Mouse (Mus musculus) kidney, adult 2 months (tissue): ENCODE measurements around the gene Rnf31. TPM values are rescaled to one million over a fixed set of nuclear protein-coding genes. Genes with fewer than 3 reads are reported as not detected.

Experiments used
- DNase-seq: peaks from one replicate; pipeline ENCODE4 v3.0.0; 2021
- H3K27ac ChIP-seq: fragments of 200-500 bp; 2 replicates; pipeline ENCODE4 v1.5.1; 2012; ENCODE audit warnings: low read depth, low read length, control low read depth, inconsistent platforms; ENCODE audit not compliant: insufficient read depth
- H3K27me3 ChIP-seq: fragments of 200-500 bp; replicated peaks from 2 replicates; pipeline ENCODE4 v1.6.1; 2012; ENCODE audit warnings: mild to moderate bottlenecking, moderate library complexity, low read length, inconsistent platforms; ENCODE audit not compliant: control insufficient read depth, insufficient read depth
- H3K36me3 ChIP-seq: fragments of 200-500 bp; 2 replicates; pipeline ENCODE4 v1.6.1; 2012; ENCODE audit warnings: mild to moderate bottlenecking, moderate library complexity, low read length, inconsistent platforms; ENCODE audit not compliant: control insufficient read depth, insufficient read depth
- H3K4me1 ChIP-seq: fragments of 200-500 bp; 2 replicates; pipeline ENCODE4 v1.6.1; 2011; ENCODE audit warnings: low read length; ENCODE audit not compliant: control insufficient read depth, insufficient read depth
- H3K4me3 ChIP-seq: fragments of 200-500 bp; 2 replicates; pipeline ENCODE4 v1.5.1; 2011; ENCODE audit warnings: mild to moderate bottlenecking, low read depth, low read length, control low read depth; ENCODE audit not compliant: insufficient read depth
- CTCF ChIP-seq: fragments of 200-500 bp; conservative IDR thresholded peaks from 2 replicates; pipeline ENCODE4 v1.5.1; 2011; ENCODE audit warnings: low read depth, mild to moderate bottlenecking, control low read depth, low read length, moderate library complexity, mixed read lengths; ENCODE audit not compliant: insufficient read depth, insufficient read length
- POLR2A ChIP-seq: fragments of 200-500 bp; IDR thresholded peaks from one replicate; pipeline ENCODE4 v1.6.1; 2011; ENCODE audit warnings: low read depth, low read length, control low read depth
- WGBS: fragments of 180-500 bp; shearing (Covaris S2); methylation state at CpG from one replicate; pipeline ENCODE4 v1.1.7; 2018; 5-methylcytosine and 5-hydroxymethylcytosine counted together
- polyA plus RNA-seq: library from polyadenylated mRNA; depleted of rRNA; stranded (reverse); fragments of >200 nt; gene quantifications from 2 replicates; pipeline ENCODE4 v1.2.3, GENCODE M21; 2012; rRNA removed

Gene Rnf31
- polyA plus RNA-seq = 27.0 and 27.6 TPM in 2 replicates

GRCm38 (mm10) chr14:55591331-55591891 lies at the start of gene Rnf31:
Gene Rnf31 (plus strand): TSS chr14:55591708.
- peaks cover 9% of the 10 kb centered on the region for H3K36me3 ChIP-seq
- H3K4me3 ChIP-seq = peak within 1 kb of the TSS; percentile 89
- no peaks in the 10 kb centered on the region for H3K4me1 ChIP-seq
- peak; percentile 99 for DNase-seq
- under 1% methylated on average over 33 of the region's 33 CpGs for WGBS
- peak within 1 kb of the TSS; percentile 99 for H3K27ac ChIP-seq
- no peaks in the 10 kb centered on the region for H3K27me3 ChIP-seq
- TF ChIP-seq POLR2A = peak; percentile 18
- TF ChIP-seq CTCF = no peak

- no peak for DNase-seq
- Histone ChIP-seq H3K4me3 (no peak overlapping the region), H3K36me3 (no peaks in the 10 kb centered on the region), H3K4me1 (no peaks in the 10 kb centered on the region), H3K27ac (no peak overlapping the region), H3K27me3 (no peaks in the 10 kb centered on the region)
- WGBS = 98% methylated on average over 12 of the region's 12 CpGs
- no peak for TF ChIP-seq CTCF
- no peak for TF ChIP-seq POLR2A
Observed at GRCm38 (mm10) chr14:55542268-55542667, 49.2 kb upstream of the Rnf31 start.

- H3K36me3 ChIP-seq = no peaks in the 10 kb centered on the region; the same call in 1 of the 2 replicates
Observed at GRCm38 (mm10) chr14:55544334-55544733, 47.2 kb upstream of the Rnf31 start.

GRCm38 (mm10) chr14:55550191-55550590 lies 41.3 kb upstream of the Rnf31 start:
- H3K27me3 ChIP-seq = no peaks in the 10 kb centered on the region
- 88% methylated on average over 6 of the region's 6 CpGs for WGBS
- TF ChIP-seq POLR2A = no peak
- TF ChIP-seq CTCF = no peak
- no peak overlapping the region for H3K27ac ChIP-seq
- no peak for DNase-seq
- H3K4me3 ChIP-seq = no peak overlapping the region
- no peaks in the 10 kb centered on the region; the same call in 1 of the 2 replicates for H3K36me3 ChIP-seq
- H3K4me1 ChIP-seq = no peaks in the 10 kb centered on the region

More at GRCm38 (mm10) chr14:55544334-55544733, 47.2 kb upstream of the Rnf31 start:
- no peak overlapping the region for H3K4me3 ChIP-seq
- WGBS = 69% methylated on average over 9 of the region's 9 CpGs
- H3K27ac ChIP-seq = no peak overlapping the region
- no peak for DNase-seq
- TF ChIP-seq CTCF = no peak
- no peak for TF ChIP-seq POLR2A
- no peaks in the 10 kb centered on the region for H3K4me1 ChIP-seq
- H3K27me3 ChIP-seq = no peaks in the 10 kb centered on the region

GRCm38 (mm10) chr14:55551347-55551746 lies 40.2 kb upstream of the Rnf31 start:
- no peaks in the 10 kb centered on the region; the same call in 1 of the 2 replicates for H3K36me3 ChIP-seq
- WGBS = 72% methylated on average over 5 of the region's 5 CpGs
- no peaks in the 10 kb centered on the region for H3K27me3 ChIP-seq
- H3K4me1 ChIP-seq = no peaks in the 10 kb centered on the region
- H3K27ac ChIP-seq = no peak overlapping the region
- TF ChIP-seq CTCF (no peak), POLR2A (no peak)
- DNase-seq = no peak
- H3K4me3 ChIP-seq = no peak overlapping the region

GRCm38 (mm10) chr14:55551794-55552193 lies 39.7 kb upstream of the Rnf31 start:
- Histone ChIP-seq H3K4me1 (no peaks in the 10 kb centered on the region; the same call in 1 of the 2 replicates), H3K27ac (no peak overlapping the region), H3K4me3 (no peak overlapping the region), H3K27me3 (no peaks in the 10 kb centered on the region), H3K36me3 (no peaks in the 10 kb centered on the region; the same call in 1 of the 2 replicates)
- WGBS = 91% methylated on average over 8 of the region's 8 CpGs
- DNase-seq = no peak
- TF ChIP-seq CTCF = no peak
- TF ChIP-seq POLR2A = no peak

- no peaks in the 10 kb centered on the region for H3K36me3 ChIP-seq
- no peak overlapping the region for H3K27ac ChIP-seq
- no peak overlapping the region for H3K4me3 ChIP-seq
- DNase-seq = no peak
- H3K4me1 ChIP-seq = peaks cover 4% of the 10 kb centered on the region
- no peak for TF ChIP-seq POLR2A
- no peak for TF ChIP-seq CTCF
- H3K27me3 ChIP-seq = no peaks in the 10 kb centered on the region
Observed at GRCm38 (mm10) chr14:55554635-55555034, 36.9 kb upstream of the Rnf31 start.
